Mouse (Mus musculus): Measurements from ENCODE around the gene Slpi. TPM values are rescaled to one million over a fixed set of nuclear protein-coding genes. Genes with fewer than 3 reads are reported as not detected.
"Not testable (repeated sequence)": the region's sequence is repeated elsewhere in the genome, so short reads cannot be mapped to it uniquely, and the experiment has no call there.

The Slpi gene
- polyA plus RNA-seq, 1 experiment from 2014 or later = 2.1 TPM

GRCm38 (mm10) chr2:164359668-164360067 is 29.2 kb downstream of the Slpi start:
- Histone ChIP-seq H3K9ac (ENCODE audit: low read depth, low read length) (no peak overlapping the region), H3K9me3 (ENCODE audit: control insufficient read depth, low read length) (no peaks in the 10 kb centered on the region), H3K27me3 (replicated peaks; ENCODE audit: control insufficient read depth, insufficient read depth, low read length) (no peaks in the 10 kb centered on the region), H3K4me2 (ENCODE audit: low read depth, low read length) (no peak overlapping the region), H3K4me3 (ENCODE audit: low read depth, low read length) (no peak overlapping the region), H3K4me1 (ENCODE audit: control insufficient read depth, insufficient read depth, low read length) (no peaks in the 10 kb centered on the region), H3K36me3 (ENCODE audit: control insufficient read depth, insufficient read depth, low read length) (no peaks in the 10 kb centered on the region), H3K27ac (replicated peaks; ENCODE audit: low read depth, low read length) (no peak overlapping the region)
- ATAC-seq (ENCODE audit: low read depth) (no peak), DNase-seq (ENCODE audit: low spot score) (no peak)
- WGBS = 59% methylated on average over 5 of the region's 5 CpGs

DNA sequence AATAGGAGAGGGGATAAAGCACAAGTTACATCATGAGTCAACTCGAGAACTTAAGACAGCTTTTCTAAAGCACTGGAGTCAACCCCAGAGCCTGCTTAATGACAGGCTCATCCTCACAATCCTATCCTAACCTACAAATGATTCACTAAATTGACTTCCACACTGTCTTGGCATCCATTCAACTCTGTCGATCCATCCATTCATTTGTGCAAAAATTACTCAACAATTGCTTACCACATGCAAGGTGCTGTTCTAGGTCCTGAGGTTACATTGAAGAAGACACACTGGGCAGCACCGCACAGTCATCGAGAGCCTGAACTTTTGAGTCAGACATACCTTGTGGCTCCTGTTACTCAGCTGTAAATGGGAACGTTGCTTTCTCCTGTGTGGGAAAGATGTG is 29.9 kb downstream of the Slpi start:
- Histone ChIP-seq H3K4me3 (ENCODE audit: low read depth, low read length) (no peak overlapping the region), H3K36me3 (ENCODE audit: control insufficient read depth, insufficient read depth, low read length) (no peaks in the 10 kb centered on the region), H3K9ac (ENCODE audit: low read depth, low read length) (no peak overlapping the region), H3K9me3 (ENCODE audit: control insufficient read depth, low read length) (no peaks in the 10 kb centered on the region), H3K4me1 (ENCODE audit: control insufficient read depth, insufficient read depth, low read length) (no peaks in the 10 kb centered on the region), H3K4me2 (ENCODE audit: low read depth, low read length) (no peak overlapping the region), H3K27ac (replicated peaks; ENCODE audit: low read depth, low read length) (no peak overlapping the region), H3K27me3 (replicated peaks; ENCODE audit: control insufficient read depth, insufficient read depth, low read length) (no peaks in the 10 kb centered on the region)
- no peak for DNase-seq (ENCODE audit: low spot score)
- WGBS = 80% methylated on average over 5 of the region's 5 CpGs
- no peak for ATAC-seq (ENCODE audit: low read depth)

DNA sequence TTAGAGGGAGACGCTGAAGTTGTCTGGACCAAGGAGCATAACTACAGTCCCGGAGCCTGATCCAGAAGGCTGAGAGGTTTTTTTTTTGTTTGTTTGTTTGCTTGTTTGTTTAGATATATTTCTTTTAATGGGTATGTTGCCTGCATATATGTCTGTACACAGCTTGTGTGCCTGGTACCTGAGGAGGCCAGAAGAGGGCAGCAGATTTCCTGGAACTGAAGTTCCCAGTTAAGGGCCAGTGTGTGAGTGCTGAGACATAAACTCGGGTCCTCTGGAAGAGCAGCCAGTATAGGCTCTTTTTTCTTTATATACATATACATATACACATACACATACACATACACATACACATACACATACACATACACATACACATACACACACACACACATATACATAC is 30.5 kb downstream of the Slpi start:
- H3K4me1 ChIP-seq (ENCODE audit: control insufficient read depth, insufficient read depth, low read length) = no peaks in the 10 kb centered on the region
- no peak overlapping the region for H3K9ac ChIP-seq (ENCODE audit: low read depth, low read length)
- no peak for ATAC-seq (ENCODE audit: low read depth)
- H3K36me3 ChIP-seq (ENCODE audit: control insufficient read depth, insufficient read depth, low read length) = no peaks in the 10 kb centered on the region
- no peak overlapping the region for H3K4me3 ChIP-seq (ENCODE audit: low read depth, low read length)
- WGBS = 80% methylated on average over 3 of the region's 3 CpGs
- no peak overlapping the region for H3K27ac ChIP-seq (replicated peaks; ENCODE audit: low read depth, low read length)
- H3K9me3 ChIP-seq (ENCODE audit: control insufficient read depth, low read length) = no peaks in the 10 kb centered on the region
- no peaks in the 10 kb centered on the region for H3K27me3 ChIP-seq (replicated peaks; ENCODE audit: control insufficient read depth, insufficient read depth, low read length)
- H3K4me2 ChIP-seq (ENCODE audit: low read depth, low read length) = no peak overlapping the region
- DNase-seq (ENCODE audit: low spot score) = no peak

- H3K4me2 ChIP-seq (ENCODE audit: low read depth, low read length) = no peak overlapping the region
- no peaks in the 10 kb centered on the region for H3K4me1 ChIP-seq (ENCODE audit: control insufficient read depth, insufficient read depth, low read length)
- ATAC-seq (ENCODE audit: low read depth) = no peak
- WGBS = 71% methylated on average over 11 of the region's 11 CpGs
- no peaks in the 10 kb centered on the region for H3K9me3 ChIP-seq (ENCODE audit: control insufficient read depth, low read length)
- H3K27me3 ChIP-seq (replicated peaks; ENCODE audit: control insufficient read depth, insufficient read depth, low read length) = no peaks in the 10 kb centered on the region
- H3K4me3 ChIP-seq (ENCODE audit: low read depth, low read length) = no peak overlapping the region
- no peak overlapping the region for H3K27ac ChIP-seq (replicated peaks; ENCODE audit: low read depth, low read length)
- H3K9ac ChIP-seq (ENCODE audit: low read depth, low read length) = no peak overlapping the region
- DNase-seq (ENCODE audit: low spot score) = no peak
- no peaks in the 10 kb centered on the region for H3K36me3 ChIP-seq (ENCODE audit: control insufficient read depth, insufficient read depth, low read length)
These were observed 32.5 kb downstream of the Slpi start for GRCm38 (mm10) chr2:164356177-164356967.

DNA sequence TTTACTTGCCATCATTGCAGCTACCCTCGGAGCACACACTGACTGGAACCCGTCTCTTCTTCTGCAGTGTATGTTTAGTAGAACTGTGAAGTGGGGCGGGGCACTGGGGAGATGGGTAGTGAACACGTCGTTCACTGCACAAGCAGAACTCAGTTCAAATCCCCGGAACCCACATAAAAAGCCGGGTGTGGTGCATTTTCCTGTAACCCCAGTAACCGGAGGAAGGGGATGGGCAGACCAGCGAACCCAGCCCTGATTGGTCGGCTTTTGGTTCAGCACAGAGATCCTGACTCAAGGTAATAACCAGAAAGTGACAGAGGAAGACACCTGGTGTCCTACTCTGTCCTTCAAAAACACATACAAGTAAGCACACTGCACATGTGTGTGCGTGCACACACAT is 35.5 kb downstream of the Slpi start:
- ATAC-seq (ENCODE audit: low read depth) = no peak
- WGBS = 85% methylated on average over 11 of the region's 11 CpGs
- H3K27ac ChIP-seq (replicated peaks; ENCODE audit: low read depth, low read length) = no peak overlapping the region
- peaks cover 5% of the 10 kb centered on the region; the same call in 1 of the 2 replicates for H3K9me3 ChIP-seq (ENCODE audit: control insufficient read depth, low read length)
- no peaks in the 10 kb centered on the region for H3K4me1 ChIP-seq (ENCODE audit: control insufficient read depth, insufficient read depth, low read length)
- no peak overlapping the region for H3K4me3 ChIP-seq (ENCODE audit: low read depth, low read length)
- H3K4me2 ChIP-seq (ENCODE audit: low read depth, low read length) = no peak overlapping the region
- DNase-seq (ENCODE audit: low spot score) = no peak
- no peaks in the 10 kb centered on the region for H3K36me3 ChIP-seq (ENCODE audit: control insufficient read depth, insufficient read depth, low read length)
- no peak overlapping the region for H3K9ac ChIP-seq (ENCODE audit: low read depth, low read length)
- no peaks in the 10 kb centered on the region for H3K27me3 ChIP-seq (replicated peaks; ENCODE audit: control insufficient read depth, insufficient read depth, low read length)

- DNase-seq (ENCODE audit: low spot score) (no peak), ATAC-seq (ENCODE audit: low read depth) (no peak)
- Histone ChIP-seq H3K27me3 (replicated peaks; ENCODE audit: control insufficient read depth, insufficient read depth, low read length) (no peaks in the 10 kb centered on the region), H3K4me2 (ENCODE audit: low read depth, low read length) (no peak overlapping the region), H3K27ac (replicated peaks; ENCODE audit: low read depth, low read length) (no peak overlapping the region), H3K9ac (ENCODE audit: low read depth, low read length) (no peak overlapping the region), H3K4me1 (ENCODE audit: control insufficient read depth, insufficient read depth, low read length) (no peaks in the 10 kb centered on the region), H3K4me3 (ENCODE audit: low read depth, low read length) (no peak overlapping the region), H3K9me3 (ENCODE audit: control insufficient read depth, low read length) (peaks cover 5% of the 10 kb centered on the region; the same call in 1 of the 2 replicates), H3K36me3 (ENCODE audit: control insufficient read depth, insufficient read depth, low read length) (no peaks in the 10 kb centered on the region)
- WGBS = 81% methylated on average over 3 of the region's 3 CpGs
These were observed 36.2 kb downstream of the Slpi start for GRCm38 (mm10) chr2:164352697-164353096.

- peaks cover 5% of the 10 kb centered on the region; the same call in 1 of the 2 replicates for H3K9me3 ChIP-seq (ENCODE audit: control insufficient read depth, low read length)
- H3K9ac ChIP-seq (ENCODE audit: low read depth, low read length) = no peak overlapping the region
- peak; percentile 11 for DNase-seq (ENCODE audit: low spot score)
- 93% methylated on average over 3 of the region's 3 CpGs for WGBS
- no peak overlapping the region for H3K4me2 ChIP-seq (ENCODE audit: low read depth, low read length)
- no peaks in the 10 kb centered on the region for H3K36me3 ChIP-seq (ENCODE audit: control insufficient read depth, insufficient read depth, low read length)
- H3K4me3 ChIP-seq (ENCODE audit: low read depth, low read length) = no peak overlapping the region
- no peak overlapping the region for H3K27ac ChIP-seq (replicated peaks; ENCODE audit: low read depth, low read length)
- no peaks in the 10 kb centered on the region for H3K27me3 ChIP-seq (replicated peaks; ENCODE audit: control insufficient read depth, insufficient read depth, low read length)
- no peaks in the 10 kb centered on the region for H3K4me1 ChIP-seq (ENCODE audit: control insufficient read depth, insufficient read depth, low read length)
- no peak for ATAC-seq (ENCODE audit: low read depth)
These were observed 39.9 kb downstream of the Slpi start for GRCm38 (mm10) chr2:164348980-164349379.

DNA sequence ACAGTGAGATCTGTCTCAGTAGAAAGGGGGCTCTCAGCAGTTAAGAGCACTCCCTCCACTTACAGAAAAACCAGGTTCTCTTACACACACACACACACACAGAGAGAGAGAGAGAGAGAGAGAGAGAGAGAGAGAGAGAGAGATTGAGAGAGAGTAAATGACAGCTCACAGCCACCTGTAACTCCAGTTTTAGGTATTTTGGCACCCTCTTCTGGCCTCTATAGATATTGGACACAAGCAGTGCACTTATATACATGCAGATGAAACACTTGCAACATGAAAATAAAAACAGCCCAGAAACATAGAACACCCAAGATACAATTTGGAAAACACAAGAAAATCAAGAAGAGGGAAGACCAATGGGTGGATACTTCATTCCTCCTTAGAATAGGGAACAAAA is 41.2 kb downstream of the Slpi start:
- peak; percentile 10 for DNase-seq (ENCODE audit: low spot score)
- H3K4me3 ChIP-seq (ENCODE audit: low read depth, low read length); H3K27me3 ChIP-seq (replicated peaks; ENCODE audit: control insufficient read depth, insufficient read depth, low read length); ATAC-seq (ENCODE audit: low read depth); H3K4me2 ChIP-seq (ENCODE audit: low read depth, low read length); H3K36me3 ChIP-seq (ENCODE audit: control insufficient read depth, insufficient read depth, low read length); H3K9ac ChIP-seq (ENCODE audit: low read depth, low read length); H3K27ac ChIP-seq (replicated peaks; ENCODE audit: low read depth, low read length); H3K4me1 ChIP-seq (ENCODE audit: control insufficient read depth, insufficient read depth, low read length): not testable (repeated sequence)
- peaks cover 12% of the 10 kb centered on the region; the same call in 1 of the 2 replicates for H3K9me3 ChIP-seq (ENCODE audit: control insufficient read depth, low read length)

GRCm38 (mm10) chr2:164343732-164344131 is 45.2 kb downstream of the Slpi start:
- H3K9me3 ChIP-seq (ENCODE audit: control insufficient read depth, low read length); ATAC-seq (ENCODE audit: low read depth); H3K4me2 ChIP-seq (ENCODE audit: low read depth, low read length); H3K27me3 ChIP-seq (replicated peaks; ENCODE audit: control insufficient read depth, insufficient read depth, low read length); H3K27ac ChIP-seq (replicated peaks; ENCODE audit: low read depth, low read length); H3K4me3 ChIP-seq (ENCODE audit: low read depth, low read length); H3K36me3 ChIP-seq (ENCODE audit: control insufficient read depth, insufficient read depth, low read length); H3K9ac ChIP-seq (ENCODE audit: low read depth, low read length); H3K4me1 ChIP-seq (ENCODE audit: control insufficient read depth, insufficient read depth, low read length); DNase-seq (ENCODE audit: low spot score): not testable (repeated sequence)
- 89% methylated on average over 1 of the region's 1 CpGs for WGBS
